Mouse (Mus musculus) embryonic fibroblast, embryonic 13.5 days (primary cell): ENCODE measurements around the gene Trp73.

Experiments
- CTCF ChIP-seq: IDR thresholded peaks from 2 replicates; pipeline ENCODE4 v1.5.1; 2011; ENCODE audit warnings: mild to moderate bottlenecking, control low read depth, low read length, moderate library complexity, borderline replicate concordance; ENCODE audit not compliant: insufficient read depth
- POLR2A ChIP-seq: IDR thresholded peaks from 2 replicates; pipeline ENCODE4 v1.6.1; 2011; ENCODE audit warnings: low read depth, mild to moderate bottlenecking, control low read depth, low read length, moderate library complexity

DNA sequence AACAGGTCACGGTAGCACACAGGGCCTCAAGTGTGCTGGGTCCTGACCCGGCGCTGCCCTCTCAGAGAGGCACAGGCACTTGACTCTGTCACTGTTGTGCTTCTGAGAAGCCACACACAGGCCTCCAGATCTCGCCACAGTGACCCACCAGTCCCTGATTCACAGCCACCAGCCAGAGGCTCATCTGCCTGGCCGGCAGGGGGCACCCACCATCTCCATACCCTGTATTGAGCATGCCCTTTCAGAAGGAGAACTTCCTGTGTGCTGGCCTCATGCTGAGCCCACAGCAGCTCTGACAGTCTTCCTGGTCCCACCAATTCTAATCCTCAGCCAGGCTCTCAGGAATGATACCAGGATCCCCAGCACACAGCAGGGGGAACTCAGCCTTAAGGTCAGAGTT, 50.8 kb downstream of the Trp73 start:
- TF ChIP-seq CTCF (no peak), POLR2A (no peak)
